Mouse (Mus musculus): ENCODE data around the gene Cd99l2. TPM values are rescaled to one million over a fixed set of nuclear protein-coding genes. Genes with fewer than 3 reads are reported as not detected.

Cd99l2 gene
- polyA plus RNA-seq, 1 experiment, result 44.6 TPM

DNA sequence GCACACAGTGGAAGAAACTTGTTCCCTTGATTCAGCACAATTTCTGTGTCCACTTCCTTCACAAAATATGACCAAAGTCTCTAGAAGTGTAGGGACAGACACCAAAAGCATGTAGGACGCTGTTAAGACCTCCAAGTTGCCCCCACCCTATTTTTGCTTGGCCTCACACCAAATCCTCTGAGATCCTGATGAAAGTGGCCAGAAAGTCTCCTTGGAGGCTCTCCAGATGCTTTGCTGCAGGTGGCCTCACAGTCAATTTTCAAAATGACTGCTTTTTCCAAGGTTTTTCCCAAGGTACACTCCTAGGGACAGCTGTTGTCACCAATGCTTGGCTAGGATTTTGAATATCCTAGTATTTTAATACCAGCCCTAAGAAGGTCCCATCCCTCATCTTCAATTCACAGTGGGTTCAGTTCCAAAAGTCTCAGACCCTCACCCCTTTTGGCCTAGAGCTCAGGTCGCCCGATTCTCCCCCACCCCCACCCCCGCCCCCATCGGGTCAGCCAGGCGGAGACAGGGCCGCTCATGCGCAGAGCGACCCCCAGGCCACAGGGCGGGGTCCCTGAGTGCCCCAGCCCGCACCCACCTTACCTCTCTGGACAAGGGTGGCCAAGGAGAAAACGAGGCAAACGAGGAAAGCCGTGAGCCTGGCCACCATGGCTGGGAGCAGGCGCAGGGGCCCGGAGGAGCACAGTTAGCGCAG, 567 bp downstream of the Cd99l2 start:
- Histone ChIP-seq H3K4me3 (peak overlapping the region; percentile 42), H3K4me2 (ENCODE audit: low read depth) (peak overlapping the region; percentile 70)

DNA sequence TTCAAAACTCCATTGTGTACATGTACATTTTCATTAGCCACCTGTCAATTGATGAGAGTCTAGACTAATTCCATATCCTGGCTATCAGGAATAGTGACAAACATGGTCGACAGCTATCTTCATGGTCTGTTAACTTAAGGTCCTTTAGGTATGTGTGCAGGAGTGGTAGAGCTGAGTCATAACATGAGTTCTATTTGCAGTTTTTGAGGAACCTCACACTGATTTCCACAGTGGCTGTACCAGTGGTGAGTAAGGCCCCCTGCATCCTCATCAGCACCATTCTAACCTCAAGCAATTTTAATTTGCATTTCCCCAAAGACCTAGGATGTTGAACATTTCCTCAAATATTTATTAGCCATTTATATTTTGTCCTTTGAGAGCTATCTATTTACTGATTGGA, 3.3 kb downstream of the Cd99l2 start:
- Histone ChIP-seq H3ac (ENCODE audit: control insufficient read depth, insufficient read length) (no peak overlapping the region), H3K4me2 (ENCODE audit: low read depth) (no peak overlapping the region), H3K36me3 (ENCODE audit: control insufficient read depth, insufficient read depth) (no peaks in the 10 kb centered on the region), H3K79me2 (ENCODE audit: control insufficient read depth, insufficient read depth) (peaks cover 7% of the 10 kb centered on the region), H3K27me3 (ENCODE audit: control insufficient read depth, insufficient read depth, insufficient read length) (no peaks in the 10 kb centered on the region), H3K4me3 (no peak overlapping the region)
- TF ChIP-seq MAX (IDR thresholded peaks at IDR 0.05; ENCODE audit: low read depth), result no peak
- no peak for TF ChIP-seq E2F4 (IDR thresholded peaks at IDR 0.05; ENCODE audit: insufficient read depth)
- TF ChIP-seq MYOD1 (IDR thresholded peaks at IDR 0.05; ENCODE audit: control insufficient read depth in 1 of 3, insufficient read length in 2 of 3, low read depth in 2 of 3), result no peak
- no peak for TF ChIP-seq USF1 (IDR thresholded peaks at IDR 0.05; ENCODE audit: low read depth)
- no peak for TF ChIP-seq TCF12 (IDR thresholded peaks at IDR 0.05; ENCODE audit: insufficient read depth, poor library complexity, severe bottlenecking)
- no peak for TF ChIP-seq POLR2AphosphoS2 (IDR thresholded peaks at IDR 0.05; ENCODE audit: insufficient read length, low read depth)
- TF ChIP-seq SRF (IDR thresholded peaks at IDR 0.05; ENCODE audit: control insufficient read depth, insufficient read length, low read depth), result no peak
- no peak for TF ChIP-seq CEBPB (IDR thresholded peaks at IDR 0.05; ENCODE audit: insufficient read depth, poor library complexity, severe bottlenecking)
- no peak for TF ChIP-seq REST (IDR thresholded peaks at IDR 0.05; ENCODE audit: insufficient read depth, insufficient read length)
- TF ChIP-seq MYOG (IDR thresholded peaks at IDR 0.05; ENCODE audit: control insufficient read depth in 1 of 3, insufficient read depth in 1 of 3, insufficient read length in 2 of 3, low read depth in 2 of 3), result no peak
- no peak for TF ChIP-seq TCF3 (IDR thresholded peaks at IDR 0.05; ENCODE audit: insufficient read length, low read depth)
- no peak for TF ChIP-seq POLR2A (IDR thresholded peaks at IDR 0.05; ENCODE audit: insufficient read length, low read depth)

More for the DNA sequence above, 567 bp downstream of the Cd99l2 start:
- Histone ChIP-seq H3K36me3 (ENCODE audit: control insufficient read depth, insufficient read depth) (no peaks in the 10 kb centered on the region), H3K79me2 (ENCODE audit: control insufficient read depth, insufficient read depth) (peaks cover 5% of the 10 kb centered on the region), H3K27me3 (ENCODE audit: control insufficient read depth, insufficient read depth, insufficient read length) (no peaks in the 10 kb centered on the region), H3ac (ENCODE audit: control insufficient read depth, insufficient read length) (no peak overlapping the region)
- TF ChIP-seq MYOD1 (IDR thresholded peaks at IDR 0.05; ENCODE audit: control insufficient read depth in 1 of 3, insufficient read length in 2 of 3, low read depth in 2 of 3) (no peak), MAX (IDR thresholded peaks at IDR 0.05; ENCODE audit: low read depth) (no peak), MYOG (IDR thresholded peaks at IDR 0.05; ENCODE audit: control insufficient read depth in 1 of 3, insufficient read depth in 1 of 3, insufficient read length in 2 of 3, low read depth in 2 of 3) (no peak), TCF3 (IDR thresholded peaks at IDR 0.05; ENCODE audit: insufficient read length, low read depth) (no peak), POLR2AphosphoS2 (IDR thresholded peaks at IDR 0.05; ENCODE audit: insufficient read length, low read depth) (no peak), USF1 (IDR thresholded peaks at IDR 0.05; ENCODE audit: low read depth) (no peak), SRF (IDR thresholded peaks at IDR 0.05; ENCODE audit: control insufficient read depth, insufficient read length, low read depth) (no peak), REST (IDR thresholded peaks at IDR 0.05; ENCODE audit: insufficient read depth, insufficient read length) (no peak), POLR2A (IDR thresholded peaks at IDR 0.05; ENCODE audit: insufficient read length, low read depth) (peak; percentile 34)

DNA sequence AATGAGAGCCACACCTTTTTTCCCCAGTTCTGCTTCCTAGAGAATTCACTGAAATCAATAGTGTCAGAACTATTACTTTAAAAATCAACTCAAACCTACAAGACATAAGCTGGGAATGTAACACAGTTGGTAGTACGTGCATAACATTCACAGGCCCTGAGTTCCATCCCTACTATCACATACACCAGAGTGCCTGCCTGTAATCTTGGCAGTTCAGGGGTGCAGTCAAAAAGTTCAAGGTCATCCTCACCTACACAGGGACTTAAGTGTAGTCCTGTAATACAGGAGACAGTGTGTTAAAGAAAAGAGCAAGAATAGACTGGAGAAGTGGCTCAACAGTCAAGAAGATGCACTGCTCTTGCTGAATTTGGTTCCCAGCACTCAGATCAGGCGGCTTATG, 10.4 kb downstream of the Cd99l2 start:
- no peaks in the 10 kb centered on the region for H3K27me3 ChIP-seq (ENCODE audit: control insufficient read depth, insufficient read depth, insufficient read length)
- no peaks in the 10 kb centered on the region for H3K36me3 ChIP-seq (ENCODE audit: control insufficient read depth, insufficient read depth)
- peaks cover 5% of the 10 kb centered on the region for H3K79me2 ChIP-seq (ENCODE audit: control insufficient read depth, insufficient read depth)
- no peak overlapping the region for H3K4me3 ChIP-seq
- H3K4me2 ChIP-seq (ENCODE audit: low read depth), result no peak overlapping the region
- H3ac ChIP-seq (ENCODE audit: control insufficient read depth, insufficient read length), result no peak overlapping the region
- no peak for TF ChIP-seq MAX (IDR thresholded peaks at IDR 0.05; ENCODE audit: low read depth)
- TF ChIP-seq MYOD1 (IDR thresholded peaks at IDR 0.05; ENCODE audit: control insufficient read depth in 1 of 3, insufficient read length in 2 of 3, low read depth in 2 of 3), result no peak

DNA sequence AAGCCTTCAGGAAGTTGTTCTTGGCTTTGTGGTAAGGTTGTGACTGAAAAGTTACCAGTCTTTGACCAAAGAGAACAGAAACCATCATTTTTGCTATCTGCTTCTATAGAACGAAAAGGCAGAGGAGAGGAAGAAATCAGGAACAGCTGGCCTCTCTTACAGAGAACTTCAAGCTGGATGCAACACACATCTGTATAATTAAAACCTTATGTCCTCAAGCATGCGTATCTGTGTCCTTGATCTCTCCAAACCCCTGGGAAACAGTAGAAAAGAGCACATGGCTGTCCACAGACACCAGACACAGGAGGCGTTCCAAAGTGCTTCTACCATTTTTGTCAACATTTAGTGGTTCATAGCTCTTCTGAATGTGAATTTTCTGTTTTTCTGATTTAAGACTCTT, 16.7 kb downstream of the Cd99l2 start:
- Histone ChIP-seq H3K79me2 (ENCODE audit: control insufficient read depth, insufficient read depth) (no peaks in the 10 kb centered on the region), H3K4me3 (no peak overlapping the region), H3K36me3 (ENCODE audit: control insufficient read depth, insufficient read depth) (no peaks in the 10 kb centered on the region), H3ac (ENCODE audit: control insufficient read depth, insufficient read length) (no peak overlapping the region), H3K4me2 (ENCODE audit: low read depth) (no peak overlapping the region), H3K27me3 (ENCODE audit: control insufficient read depth, insufficient read depth, insufficient read length) (no peaks in the 10 kb centered on the region)
- no peak for TF ChIP-seq MAX (IDR thresholded peaks at IDR 0.05; ENCODE audit: low read depth)
- TF ChIP-seq TCF12 (IDR thresholded peaks at IDR 0.05; ENCODE audit: insufficient read depth, poor library complexity, severe bottlenecking), result no peak
- TF ChIP-seq MYOD1 (IDR thresholded peaks at IDR 0.05; ENCODE audit: control insufficient read depth in 1 of 3, insufficient read length in 2 of 3, low read depth in 2 of 3), result no peak
- no peak for TF ChIP-seq USF1 (IDR thresholded peaks at IDR 0.05; ENCODE audit: low read depth)
- TF ChIP-seq E2F4 (IDR thresholded peaks at IDR 0.05; ENCODE audit: insufficient read depth), result no peak
- TF ChIP-seq POLR2A (IDR thresholded peaks at IDR 0.05; ENCODE audit: insufficient read length, low read depth), result no peak
- TF ChIP-seq REST (IDR thresholded peaks at IDR 0.05; ENCODE audit: insufficient read depth, insufficient read length), result no peak
- TF ChIP-seq MYOG (IDR thresholded peaks at IDR 0.05; ENCODE audit: control insufficient read depth in 1 of 3, insufficient read depth in 1 of 3, insufficient read length in 2 of 3, low read depth in 2 of 3), result no peak
- no peak for TF ChIP-seq SRF (IDR thresholded peaks at IDR 0.05; ENCODE audit: control insufficient read depth, insufficient read length, low read depth)
- TF ChIP-seq POLR2AphosphoS2 (IDR thresholded peaks at IDR 0.05; ENCODE audit: insufficient read length, low read depth), result no peak
- TF ChIP-seq TCF3 (IDR thresholded peaks at IDR 0.05; ENCODE audit: insufficient read length, low read depth), result no peak
- no peak for TF ChIP-seq CEBPB (IDR thresholded peaks at IDR 0.05; ENCODE audit: insufficient read depth, poor library complexity, severe bottlenecking)

DNA sequence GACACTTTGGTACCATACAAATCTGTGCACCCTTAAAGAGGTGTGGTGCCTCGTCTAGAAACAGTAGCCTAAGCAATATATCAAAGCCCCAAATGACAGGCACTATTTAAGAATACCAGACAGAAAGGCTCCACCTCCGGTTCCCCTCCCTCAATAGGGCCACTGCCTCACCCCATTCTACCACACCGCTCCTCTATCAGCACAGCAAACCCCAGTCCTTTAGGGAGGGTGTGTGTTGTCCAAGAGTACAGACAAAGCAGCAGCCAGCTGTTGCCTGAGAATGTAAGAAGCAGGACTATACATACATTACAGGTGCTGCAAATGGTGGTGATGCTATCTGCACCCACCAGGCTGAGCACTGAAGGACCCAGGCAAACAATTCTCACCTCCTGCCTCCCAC, 17.2 kb downstream of the Cd99l2 start:
- TF ChIP-seq TCF3 (IDR thresholded peaks at IDR 0.05; ENCODE audit: insufficient read length, low read depth) (no peak), TCF12 (IDR thresholded peaks at IDR 0.05; ENCODE audit: insufficient read depth, poor library complexity, severe bottlenecking) (no peak), SRF (IDR thresholded peaks at IDR 0.05; ENCODE audit: control insufficient read depth, insufficient read length, low read depth) (no peak), MYOG (IDR thresholded peaks at IDR 0.05; ENCODE audit: control insufficient read depth in 1 of 3, insufficient read depth in 1 of 3, insufficient read length in 2 of 3, low read depth in 2 of 3) (no peak), USF1 (IDR thresholded peaks at IDR 0.05; ENCODE audit: low read depth) (no peak), POLR2AphosphoS2 (IDR thresholded peaks at IDR 0.05; ENCODE audit: insufficient read length, low read depth) (no peak), REST (IDR thresholded peaks at IDR 0.05; ENCODE audit: insufficient read depth, insufficient read length) (no peak), MYOD1 (IDR thresholded peaks at IDR 0.05; ENCODE audit: control insufficient read depth in 1 of 3, insufficient read length in 2 of 3, low read depth in 2 of 3) (no peak), MAX (IDR thresholded peaks at IDR 0.05; ENCODE audit: low read depth) (no peak), POLR2A (IDR thresholded peaks at IDR 0.05; ENCODE audit: insufficient read length, low read depth) (no peak)
- Histone ChIP-seq H3K79me2 (ENCODE audit: control insufficient read depth, insufficient read depth) (no peaks in the 10 kb centered on the region), H3ac (ENCODE audit: control insufficient read depth, insufficient read length) (no peak overlapping the region), H3K36me3 (ENCODE audit: control insufficient read depth, insufficient read depth) (no peaks in the 10 kb centered on the region), H3K27me3 (ENCODE audit: control insufficient read depth, insufficient read depth, insufficient read length) (no peaks in the 10 kb centered on the region), H3K4me3 (no peak overlapping the region), H3K4me2 (ENCODE audit: low read depth) (no peak overlapping the region)

Data from myocyte (in vitro differentiated cells).